Mouse (Mus musculus) limb, embryonic 14.5 days (tissue): ENCODE measurements around the gene Med17. TPM values are rescaled to one million over a fixed set of nuclear protein-coding genes. Genes with fewer than 3 reads are reported as not detected.
"Not testable (repeated sequence)": the region's sequence is repeated elsewhere in the genome, so short reads cannot be mapped to it uniquely, and the experiment has no call there.

Experiments
- ATAC-seq: fragments of 200-750 bp; cut with Nextera tagmentation; 2 replicates; pipeline ENCODE4 v1.8.0; 2017; ENCODE audit warnings: low read depth, moderate number of reproducible peaks, moderate TSS enrichment; ENCODE audit not compliant: low FRiP score
- DNase-seq: peaks from one replicate; pipeline ENCODE4 v3.0.0-alpha.2; 2015; ENCODE audit warnings: low spot score
- H3K27ac ChIP-seq: fragments of 300-500 bp; sonication (generic); replicated peaks from 2 replicates; pipeline ENCODE4 v1.5.1; 2014; ENCODE audit warnings: low read depth, mild to moderate bottlenecking, low read length, moderate library complexity, mixed read lengths
- H3K27me3 ChIP-seq: fragments of 300-500 bp; sonication (generic); 2 replicates; pipeline ENCODE4 v1.6.1; 2014; ENCODE audit warnings: low read length, mixed read lengths; ENCODE audit not compliant: control insufficient read depth, insufficient read depth
- H3K36me3 ChIP-seq: fragments of 300-500 bp; sonication (generic); 2 replicates; pipeline ENCODE4 v1.6.1; 2014; ENCODE audit warnings: mild to moderate bottlenecking, low read length, moderate library complexity, mixed read lengths; ENCODE audit not compliant: control insufficient read depth, insufficient read depth
- H3K4me1 ChIP-seq: fragments of 300-500 bp; sonication (generic); 2 replicates; pipeline ENCODE4 v1.6.1; 2014; ENCODE audit warnings: antibody characterized with exemption, low read length, mixed read lengths; ENCODE audit not compliant: control insufficient read depth, insufficient read depth
- H3K4me2 ChIP-seq: fragments of 300-500 bp; sonication (generic); replicated peaks from 2 replicates; pipeline ENCODE4 v1.6.1; 2014; ENCODE audit warnings: low read depth, mild to moderate bottlenecking, low read length, moderate library complexity; ENCODE audit not compliant: severe bottlenecking
- H3K4me3 ChIP-seq: fragments of 300-500 bp; sonication (generic); replicated peaks from 2 replicates; pipeline ENCODE4 v1.5.1; 2014; ENCODE audit warnings: low read length
- H3K9ac ChIP-seq: fragments of 300-500 bp; sonication (generic); 2 replicates; pipeline ENCODE4 v1.6.1; 2014; ENCODE audit warnings: mild to moderate bottlenecking, low read depth, low read length, moderate library complexity; ENCODE audit not compliant: severe bottlenecking
- H3K9me3 ChIP-seq: fragments of 300-500 bp; sonication (generic); 2 replicates; pipeline ENCODE4 v1.6.1; 2016; ENCODE audit warnings: low read length; ENCODE audit not compliant: control insufficient read depth
- POLR2A ChIP-seq: fragments of 200-500 bp; IDR thresholded peaks from 2 replicates; pipeline ENCODE4 v1.8.0; 2012; ENCODE audit warnings: inconsistent platforms, mild to moderate bottlenecking, moderate library complexity, borderline replicate concordance; ENCODE audit not compliant: insufficient read depth, insufficient read length; ENCODE audit errors: extremely low read depth
- WGBS: fragments of 180-500 bp; shearing (Covaris S2); extraction: QIAGEN DNeasy Blood & Tissue Kit; methylation state at CpG from one replicate; pipeline ENCODE4 v1.1.7; 2014; 5-methylcytosine and 5-hydroxymethylcytosine counted together
- polyA plus RNA-seq, 2 experiments: library from polyadenylated mRNA; depleted of rRNA in 1 of 2; stranded (reverse) in 1 of 2; unstranded in 1 of 2; fragments of >200 nt; fragmentation: Nextera tagmentation in 1 of 2; extraction: Ambion mirVana in 1 of 2; gene quantifications; 2 replicates each; pipeline versions ENCODE4 v1.2.1 to v1.2.3; 2012 to 2014

The Med17 gene
- polyA plus RNA-seq, 2 experiments: 33.6 to 46.4 TPM

- H3K4me1 ChIP-seq: peaks cover 18% of the 10 kb centered on the region
- no peak for DNase-seq
- H3K27me3 ChIP-seq: no peaks in the 10 kb centered on the region
- no peak for ATAC-seq
- H3K9me3 ChIP-seq: no peaks in the 10 kb centered on the region
- peaks cover 45% of the 10 kb centered on the region for H3K36me3 ChIP-seq
- H3K27ac ChIP-seq: no peak overlapping the region
- peak overlapping the region; percentile 90 for H3K4me2 ChIP-seq
- 8% methylated on average over 6 of the region's 6 CpGs for WGBS
- peak overlapping the region; percentile 97 for H3K9ac ChIP-seq
- peak overlapping the region; percentile 95 for H3K4me3 ChIP-seq
- no peak for TF ChIP-seq POLR2A
Observed at GRCm38 (mm10) chr9:15307257-15307656, 27.5 kb upstream of the Med17 start.

GRCm38 (mm10) chr9:15306398-15307119, 26.8 kb upstream of the Med17 start, which contains the start of gene 4931406C07Rik:
Gene 4931406C07Rik (minus strand): TSS chr9:15306448.
- Histone ChIP-seq H3K4me1 (peaks cover 20% of the 10 kb centered on the region), H3K27ac (peak within 1 kb of the TSS; percentile 94), H3K27me3 (no peaks in the 10 kb centered on the region), H3K9me3 (no peaks in the 10 kb centered on the region), H3K4me3 (peak within 1 kb of the TSS; percentile 95), H3K36me3 (peaks cover 38% of the 10 kb centered on the region), H3K4me2 (peak within 1 kb of the TSS; percentile 90), H3K9ac (peak within 1 kb of the TSS; percentile 97)
- ATAC-seq (peak; percentile 79), DNase-seq (peak; percentile 52)
- under 1% methylated on average over 35 of the region's 35 CpGs for WGBS
- TF ChIP-seq POLR2A: no peak

- 13% methylated on average over 45 of the region's 45 CpGs for WGBS
- peak; percentile 96 for TF ChIP-seq POLR2A
- DNase-seq (peak; percentile 96), ATAC-seq (peak; percentile 97)
- peaks cover 25% of the 10 kb centered on the region for H3K4me1 ChIP-seq
- H3K4me3 ChIP-seq: peak within 1 kb of the TSS; percentile 95
- H3K36me3 ChIP-seq: peaks cover 33% of the 10 kb centered on the region
- H3K4me2 ChIP-seq: peak within 1 kb of the TSS; percentile 90
- H3K27me3 ChIP-seq: no peaks in the 10 kb centered on the region
- H3K9me3 ChIP-seq: no peaks in the 10 kb centered on the region
- peak within 1 kb of the TSS; percentile 94 for H3K27ac ChIP-seq
- peak within 1 kb of the TSS; percentile 97 for H3K9ac ChIP-seq
Observed at GRCm38 (mm10) chr9:15305503-15306397, 26.0 kb upstream of the Med17 start, which contains the start of gene Taf1d. Gene Taf1d (plus strand): TSS chr9:15306214.

- peaks cover 14% of the 10 kb centered on the region for H3K4me1 ChIP-seq
- 84% methylated on average over 2 of the region's 2 CpGs for WGBS
- no peak for ATAC-seq
- no peak overlapping the region for H3K4me2 ChIP-seq
- no peaks in the 10 kb centered on the region for H3K9me3 ChIP-seq
- no peak overlapping the region for H3K4me3 ChIP-seq
- DNase-seq: no peak
- no peaks in the 10 kb centered on the region for H3K27me3 ChIP-seq
- H3K36me3 ChIP-seq: peaks cover 4% of the 10 kb centered on the region
- TF ChIP-seq POLR2A: no peak
- H3K9ac ChIP-seq: no peak overlapping the region
- no peak overlapping the region for H3K27ac ChIP-seq
Observed at GRCm38 (mm10) chr9:15302881-15303280, 23.1 kb upstream of the Med17 start.

GRCm38 (mm10) chr9:15302006-15302405, 22.3 kb upstream of the Med17 start:
- not testable (repeated sequence) for H3K27ac ChIP-seq, H3K4me1 ChIP-seq, H3K9ac ChIP-seq, H3K27me3 ChIP-seq, DNase-seq, H3K4me2 ChIP-seq, H3K9me3 ChIP-seq, H3K4me3 ChIP-seq, H3K36me3 ChIP-seq, ATAC-seq
- 80% methylated on average over 6 of the region's 6 CpGs for WGBS
